Mouse (Mus musculus) hindbrain, embryonic 11.5 days (tissue): Measurements from ENCODE around the gene Ap3m1. TPM values are rescaled to one million over a fixed set of nuclear protein-coding genes. Genes with fewer than 3 reads are reported as not detected.

Experiments used
- ATAC-seq: fragments of 200-750 bp; cut with Nextera tagmentation; 2 replicates; pipeline ENCODE4 v1.8.0; 2017; ENCODE audit warnings: mild to moderate bottlenecking, moderate TSS enrichment, moderate library complexity; ENCODE audit not compliant: low FRiP score
- DNase-seq: peaks from one replicate; pipeline ENCODE4 v3.0.0-alpha.2; 2015; ENCODE audit warnings: low spot score
- H3K27ac ChIP-seq: fragments of 300-500 bp; sonication (generic); 2 replicates; pipeline ENCODE4 v1.5.1; 2014; ENCODE audit warnings: mild to moderate bottlenecking, low read depth, low read length
- H3K27me3 ChIP-seq: fragments of 300-500 bp; sonication (generic); 2 replicates; pipeline ENCODE4 v1.6.1; 2014; ENCODE audit warnings: mild to moderate bottlenecking, low read length, moderate library complexity, mixed read lengths; ENCODE audit not compliant: control insufficient read depth, insufficient read depth
- H3K36me3 ChIP-seq: fragments of 300-500 bp; sonication (generic); 2 replicates; pipeline ENCODE4 v1.6.1; 2014; ENCODE audit warnings: mild to moderate bottlenecking, low read length, moderate library complexity, mixed read lengths; ENCODE audit not compliant: control insufficient read depth, insufficient read depth
- H3K4me1 ChIP-seq: fragments of 300-500 bp; sonication (generic); replicated peaks from 2 replicates; pipeline ENCODE4 v1.6.1; 2014; ENCODE audit warnings: low read length, mixed read lengths; ENCODE audit not compliant: control insufficient read depth, insufficient read depth
- H3K4me2 ChIP-seq: fragments of 300-500 bp; sonication (generic); replicated peaks from 2 replicates; pipeline ENCODE4 v1.6.1; 2014; ENCODE audit warnings: mild to moderate bottlenecking, low read depth, low read length
- H3K4me3 ChIP-seq: fragments of 300-500 bp; sonication (generic); 2 replicates; pipeline ENCODE4 v1.5.1; 2014; ENCODE audit warnings: low read depth, low read length
- H3K9ac ChIP-seq: fragments of 300-500 bp; sonication (generic); 2 replicates; pipeline ENCODE4 v1.6.1; 2014; ENCODE audit warnings: low read depth, low read length
- H3K9me3 ChIP-seq: fragments of 300-500 bp; sonication (generic); 2 replicates; pipeline ENCODE4 v1.6.1; 2016; ENCODE audit warnings: low read length; ENCODE audit not compliant: control insufficient read depth
- WGBS: fragments of 180-500 bp; shearing (Covaris S2); extraction: QIAGEN DNeasy Blood & Tissue Kit; methylation state at CpG from one replicate; pipeline ENCODE4 v1.1.7; 2014; 5-methylcytosine and 5-hydroxymethylcytosine counted together
- polyA plus RNA-seq: library from polyadenylated mRNA; unstranded; fragments of >200 nt; fragmentation: Nextera tagmentation; extraction: Ambion mirVana; gene quantifications from 2 replicates; pipeline ENCODE4 v1.2.1, GENCODE M21; 2014

Ap3m1 gene
- polyA plus RNA-seq, 1 experiment from 2014 or later, result 138 TPM

GRCm38 (mm10) chr14:21076501-21077194 lies 24.3 kb upstream of the Ap3m1 start:
- Histone ChIP-seq H3K9me3 (no peaks in the 10 kb centered on the region), H3K4me3 (peak overlapping the region; percentile 57), H3K27me3 (no peaks in the 10 kb centered on the region), H3K36me3 (no peaks in the 10 kb centered on the region), H3K4me1 (peaks cover 2% of the 10 kb centered on the region; the same call in 1 of the 2 replicates), H3K27ac (no peak overlapping the region), H3K9ac (peak overlapping the region; percentile 75), H3K4me2 (peak overlapping the region; percentile 78)
- no peak for DNase-seq
- WGBS, result 51% methylated on average over 7 of the region's 7 CpGs
- ATAC-seq, result peak; percentile 31; the same call in 1 of the 2 replicates

- peak overlapping the region; percentile 78 for H3K4me2 ChIP-seq
- H3K4me3 ChIP-seq, result peak overlapping the region; percentile 57
- peak; percentile 95 for DNase-seq
- no peaks in the 10 kb centered on the region for H3K36me3 ChIP-seq
- WGBS, result under 1% methylated on average over 54 of the region's 59 CpGs
- ATAC-seq, result peak; percentile 99
- H3K4me1 ChIP-seq, result peaks cover 2% of the 10 kb centered on the region; the same call in 1 of the 2 replicates
- H3K27me3 ChIP-seq, result no peaks in the 10 kb centered on the region
- peak overlapping the region; percentile 30; the same call in 1 of the 2 replicates for H3K27ac ChIP-seq
- peak overlapping the region; percentile 75 for H3K9ac ChIP-seq
- no peaks in the 10 kb centered on the region for H3K9me3 ChIP-seq
Measured at GRCm38 (mm10) chr14:21075751-21076500, 23.6 kb upstream of the Ap3m1 start.

DNA sequence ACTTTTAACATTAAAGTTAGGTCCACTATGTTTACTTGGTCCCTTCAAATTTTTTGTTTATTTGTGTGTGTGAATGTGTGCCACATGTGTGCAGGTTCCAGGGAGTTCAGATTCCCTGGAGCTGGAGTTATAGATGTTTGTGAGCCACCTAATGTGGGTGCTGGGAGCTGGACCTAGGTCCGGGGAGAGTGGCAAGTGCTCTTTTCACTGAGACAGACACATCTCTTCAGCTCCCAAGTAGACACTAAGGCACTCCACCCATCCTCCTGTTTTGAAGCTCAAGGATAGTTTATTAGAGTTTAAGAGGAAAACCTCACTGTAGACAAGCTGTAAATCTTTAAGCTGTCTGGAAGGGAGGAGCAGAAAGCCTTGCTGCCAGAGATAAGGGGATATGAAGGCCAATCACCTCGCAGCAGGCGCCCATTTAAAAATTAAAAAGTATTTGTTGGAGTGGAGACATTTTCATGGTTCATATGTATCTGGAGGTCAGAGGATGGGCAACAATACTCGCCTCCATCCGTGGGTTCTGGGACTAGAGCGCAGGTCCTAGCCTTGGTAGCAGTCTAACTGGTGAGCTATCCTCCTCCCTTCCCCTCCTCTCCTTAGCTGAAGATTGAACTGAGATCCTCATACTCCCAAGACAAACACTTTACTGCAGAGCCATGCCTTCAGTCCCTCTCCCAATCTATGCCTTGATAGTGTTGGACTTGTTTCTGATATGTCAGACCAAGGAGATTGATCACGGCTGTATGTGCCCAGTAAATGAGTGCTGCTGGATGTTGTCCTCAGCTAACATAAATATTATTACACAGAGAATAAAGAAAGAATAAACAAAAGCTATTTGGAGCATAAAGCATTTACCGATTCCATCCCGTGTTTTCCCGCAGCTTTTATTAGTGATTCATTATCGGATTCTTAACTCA lies 22.4 kb upstream of the Ap3m1 start:
- 67% methylated on average over 11 of the region's 11 CpGs for WGBS
- Histone ChIP-seq H3K4me3 (no peak overlapping the region), H3K27me3 (no peaks in the 10 kb centered on the region), H3K9me3 (no peaks in the 10 kb centered on the region), H3K9ac (no peak overlapping the region), H3K4me1 (peaks cover 2% of the 10 kb centered on the region; the same call in 1 of the 2 replicates), H3K36me3 (no peaks in the 10 kb centered on the region), H3K27ac (no peak overlapping the region), H3K4me2 (peak overlapping the region; percentile 78; the same call in 1 of the 2 replicates)
- DNase-seq, result no peak
- no peak for ATAC-seq

DNA sequence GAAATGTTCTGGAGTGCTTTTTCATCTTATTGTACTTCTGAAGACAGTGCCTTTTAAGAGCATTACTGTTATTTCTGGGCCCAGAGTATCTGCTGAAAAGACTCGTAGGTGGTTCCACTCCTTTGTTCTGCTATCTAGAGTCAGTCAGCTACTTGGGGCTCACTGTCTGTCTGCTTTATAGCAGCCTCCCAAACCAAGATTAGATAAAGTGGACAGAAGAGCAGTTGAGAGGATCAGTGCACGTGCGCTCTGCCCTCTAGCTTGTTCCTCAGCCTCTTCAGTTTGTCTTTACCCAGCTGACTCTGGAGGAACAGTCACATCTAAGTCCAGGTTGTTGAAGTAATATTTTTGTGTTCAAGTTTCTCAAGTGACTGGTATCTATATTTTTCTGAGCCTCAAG lies 21.7 kb upstream of the Ap3m1 start:
- Histone ChIP-seq H3K9me3 (no peaks in the 10 kb centered on the region), H3K36me3 (no peaks in the 10 kb centered on the region), H3K9ac (no peak overlapping the region), H3K27ac (no peak overlapping the region), H3K4me1 (peaks cover 2% of the 10 kb centered on the region; the same call in 1 of the 2 replicates), H3K27me3 (no peaks in the 10 kb centered on the region), H3K4me2 (no peak overlapping the region), H3K4me3 (no peak overlapping the region)
- 73% methylated on average over 3 of the region's 3 CpGs for WGBS
- ATAC-seq (no peak), DNase-seq (no peak)

DNA sequence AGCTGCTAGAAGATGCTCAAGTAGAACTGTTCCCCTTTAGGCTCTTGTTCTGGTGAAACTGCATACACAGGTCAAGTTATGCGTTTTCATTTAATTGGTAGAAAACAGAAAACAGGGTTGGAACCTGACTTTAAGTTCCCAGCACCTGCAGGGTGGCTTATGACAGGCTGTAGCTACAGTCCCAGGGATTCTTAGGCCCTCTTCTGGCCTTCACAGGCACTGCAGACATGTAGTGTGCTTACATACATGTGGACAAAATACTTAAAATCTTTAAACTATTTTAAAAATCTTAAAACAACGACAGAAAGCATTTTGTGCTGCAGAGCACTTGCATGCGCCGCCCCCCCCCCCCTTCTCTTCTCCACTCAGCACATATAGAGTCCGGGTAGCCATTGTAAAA lies 17.3 kb upstream of the Ap3m1 start:
- 91% methylated on average over 5 of the region's 5 CpGs for WGBS
- Histone ChIP-seq H3K4me1 (no peaks in the 10 kb centered on the region), H3K27me3 (no peaks in the 10 kb centered on the region), H3K36me3 (no peaks in the 10 kb centered on the region), H3K9ac (no peak overlapping the region), H3K9me3 (no peaks in the 10 kb centered on the region), H3K4me3 (no peak overlapping the region), H3K4me2 (no peak overlapping the region), H3K27ac (no peak overlapping the region)
- DNase-seq (peak; percentile 20), ATAC-seq (no peak)

DNA sequence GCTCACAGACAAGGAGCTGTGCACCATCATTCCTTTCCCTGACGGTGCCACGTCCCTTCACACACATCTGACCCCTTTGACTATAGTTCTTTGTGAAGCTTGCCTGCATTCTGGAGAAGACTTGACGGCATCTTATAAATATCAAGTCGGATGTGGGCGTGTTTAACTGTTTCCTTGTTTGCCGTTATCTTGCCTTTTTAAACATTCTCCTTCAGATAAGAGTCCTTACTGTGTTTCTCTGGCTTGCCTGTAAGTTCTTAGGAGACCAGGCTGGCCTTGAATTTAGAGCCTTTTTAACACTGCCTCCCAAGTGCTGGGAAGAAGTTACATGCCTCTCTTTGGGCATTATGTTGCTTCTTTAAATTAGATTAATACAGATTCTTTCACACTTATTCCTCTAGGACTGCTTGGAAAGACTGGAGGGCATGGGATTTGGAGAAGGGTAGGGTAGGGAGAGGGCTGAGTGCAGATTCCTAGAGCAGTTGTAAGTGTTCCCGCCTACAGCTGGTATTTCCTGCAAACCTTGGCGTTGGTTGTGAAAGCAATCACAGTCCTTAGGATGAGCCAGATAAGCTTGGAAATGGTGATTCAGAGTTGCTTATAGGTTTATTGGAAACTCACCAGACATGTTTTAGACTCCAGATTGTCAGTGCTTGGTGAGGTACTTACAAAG lies 13.3 kb upstream of the Ap3m1 start:
- no peak for ATAC-seq
- Histone ChIP-seq H3K9ac (no peak overlapping the region), H3K4me2 (no peak overlapping the region), H3K4me1 (no peaks in the 10 kb centered on the region), H3K36me3 (no peaks in the 10 kb centered on the region), H3K9me3 (no peaks in the 10 kb centered on the region), H3K27ac (no peak overlapping the region), H3K4me3 (no peak overlapping the region), H3K27me3 (no peaks in the 10 kb centered on the region)
- no peak for DNase-seq
- 78% methylated on average over 8 of the region's 8 CpGs for WGBS

DNA sequence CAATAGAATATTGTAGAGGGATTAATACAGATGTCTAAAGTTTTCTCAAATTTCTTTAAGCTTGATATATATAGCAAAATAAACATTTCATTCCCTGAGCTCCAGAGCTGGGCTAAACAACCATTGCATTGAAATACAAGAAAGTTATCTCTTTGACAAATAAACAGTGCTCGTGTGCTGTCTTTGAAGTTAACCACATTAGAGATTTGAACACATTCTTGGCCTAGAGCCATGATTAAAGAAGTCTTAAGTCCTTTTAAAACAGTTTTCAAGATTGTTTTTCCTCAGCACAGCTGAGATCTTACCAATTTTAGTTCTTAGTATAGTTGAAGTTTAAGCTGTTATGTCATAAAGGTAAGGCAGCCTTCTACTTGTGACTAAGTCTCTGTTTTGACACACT lies 12.0 kb upstream of the Ap3m1 start:
- H3K9ac ChIP-seq, result no peak overlapping the region
- no peak overlapping the region for H3K4me3 ChIP-seq
- no peaks in the 10 kb centered on the region for H3K27me3 ChIP-seq
- no peaks in the 10 kb centered on the region for H3K4me1 ChIP-seq
- H3K4me2 ChIP-seq, result no peak overlapping the region
- 56% methylated on average over 1 of the region's 1 CpGs for WGBS
- H3K36me3 ChIP-seq, result no peaks in the 10 kb centered on the region
- no peak for DNase-seq
- no peaks in the 10 kb centered on the region for H3K9me3 ChIP-seq
- no peak overlapping the region for H3K27ac ChIP-seq
- ATAC-seq, result no peak
